Mouse (Mus musculus): ENCODE measurements around the gene Irf2bpl. TPM values are rescaled to one million over a fixed set of nuclear protein-coding genes. Genes with fewer than 3 reads are reported as not detected.

The Irf2bpl gene
- polyA plus RNA-seq, 1 experiment, result 32.7 TPM

DNA sequence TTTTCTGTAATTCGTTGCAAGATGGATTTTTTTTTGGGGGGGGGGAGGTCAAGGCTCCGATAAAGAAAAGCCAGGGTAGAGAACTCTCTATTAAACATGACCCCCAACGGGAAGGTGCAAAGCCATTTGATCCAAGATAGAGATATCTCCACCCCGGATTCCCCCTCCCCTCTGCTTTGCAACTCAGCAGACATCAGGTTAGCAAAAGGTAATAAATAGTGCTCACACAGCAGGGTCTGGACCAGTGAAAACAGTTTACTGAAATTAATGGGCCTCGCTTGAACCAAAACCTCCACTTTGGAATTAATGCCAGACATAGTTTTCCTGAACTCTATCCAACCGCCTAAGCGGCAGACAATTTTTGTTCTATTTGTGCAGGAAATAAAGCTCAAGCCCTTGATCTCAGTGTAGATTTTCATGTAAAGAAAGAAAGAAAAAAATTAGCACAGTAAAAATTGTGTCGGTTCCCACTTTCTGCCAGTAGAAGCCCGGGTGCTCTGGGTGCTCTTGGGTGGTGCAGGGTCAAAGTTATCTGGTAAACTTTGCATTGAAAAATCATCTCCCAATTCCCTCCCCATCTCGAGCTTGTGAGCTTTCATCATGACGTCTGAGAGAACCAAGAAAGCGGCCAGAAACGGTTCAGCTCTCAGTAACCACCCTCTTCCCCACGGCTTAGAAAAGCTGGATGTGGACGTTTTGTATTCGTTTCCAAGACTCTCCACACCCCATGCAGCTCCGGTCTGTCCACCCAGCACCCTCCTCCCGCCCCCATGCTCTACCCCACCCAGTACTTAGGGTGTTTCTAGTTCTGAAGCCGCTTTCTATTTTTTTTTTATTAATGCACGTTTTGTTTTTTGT is 9.0 kb upstream of the Irf2bpl start:
- Histone ChIP-seq H3K4me1 (peaks cover 92% of the 10 kb centered on the region), H3K4me3 (replicated peaks) (peak overlapping the region; percentile 93), H3K9me3 (no peaks in the 10 kb centered on the region), H3K36me3 (replicated peaks; ENCODE audit: low read length) (no peaks in the 10 kb centered on the region), H3K27me3 (replicated peaks) (no peaks in the 10 kb centered on the region)
- TF ChIP-seq GATA1 (IDR thresholded peaks at IDR 0.05; ENCODE audit: borderline replicate concordance, low read length) (no peak), FLI1 (IDR thresholded peaks at IDR 0.05; ENCODE audit: low read length) (no peak)

DNA sequence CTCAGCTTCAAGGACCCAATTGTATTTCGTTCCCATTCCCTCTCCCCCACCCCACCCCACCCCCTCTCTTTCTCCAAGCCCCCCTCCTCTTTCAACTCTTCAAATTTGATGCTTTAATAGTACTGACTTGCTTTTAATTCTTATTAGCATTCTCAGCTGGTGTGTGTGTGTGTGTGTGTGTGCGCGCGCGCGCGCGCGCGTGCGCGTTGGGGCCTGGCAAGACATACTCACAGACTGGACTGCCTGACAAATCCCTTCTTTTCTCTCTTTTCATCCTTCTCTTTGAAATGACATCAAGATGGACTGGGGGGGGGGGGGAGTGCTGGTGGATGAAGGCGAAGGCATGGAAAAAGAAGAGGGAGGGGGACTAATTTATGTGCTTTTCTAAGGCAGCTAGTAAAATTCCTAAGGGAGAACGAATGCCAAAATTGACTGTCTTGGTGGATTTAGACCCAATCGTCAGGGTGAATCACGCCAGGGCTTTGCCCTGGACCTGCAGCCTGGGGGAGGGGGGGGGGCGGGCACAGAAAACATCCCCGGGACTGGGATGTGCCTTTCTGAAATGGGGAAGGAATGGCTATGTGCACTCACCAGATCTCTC is 8.2 kb upstream of the Irf2bpl start:
- H3K4me3 ChIP-seq (replicated peaks), result peak overlapping the region; percentile 93
- H3K27me3 ChIP-seq (replicated peaks), result no peaks in the 10 kb centered on the region
- no peak for TF ChIP-seq FLI1 (IDR thresholded peaks at IDR 0.05; ENCODE audit: low read length)
- TF ChIP-seq GATA1 (IDR thresholded peaks at IDR 0.05; ENCODE audit: borderline replicate concordance, low read length), result no peak
- H3K36me3 ChIP-seq (replicated peaks; ENCODE audit: low read length), result no peaks in the 10 kb centered on the region
- peaks cover 92% of the 10 kb centered on the region for H3K4me1 ChIP-seq
- no peaks in the 10 kb centered on the region for H3K9me3 ChIP-seq

DNA sequence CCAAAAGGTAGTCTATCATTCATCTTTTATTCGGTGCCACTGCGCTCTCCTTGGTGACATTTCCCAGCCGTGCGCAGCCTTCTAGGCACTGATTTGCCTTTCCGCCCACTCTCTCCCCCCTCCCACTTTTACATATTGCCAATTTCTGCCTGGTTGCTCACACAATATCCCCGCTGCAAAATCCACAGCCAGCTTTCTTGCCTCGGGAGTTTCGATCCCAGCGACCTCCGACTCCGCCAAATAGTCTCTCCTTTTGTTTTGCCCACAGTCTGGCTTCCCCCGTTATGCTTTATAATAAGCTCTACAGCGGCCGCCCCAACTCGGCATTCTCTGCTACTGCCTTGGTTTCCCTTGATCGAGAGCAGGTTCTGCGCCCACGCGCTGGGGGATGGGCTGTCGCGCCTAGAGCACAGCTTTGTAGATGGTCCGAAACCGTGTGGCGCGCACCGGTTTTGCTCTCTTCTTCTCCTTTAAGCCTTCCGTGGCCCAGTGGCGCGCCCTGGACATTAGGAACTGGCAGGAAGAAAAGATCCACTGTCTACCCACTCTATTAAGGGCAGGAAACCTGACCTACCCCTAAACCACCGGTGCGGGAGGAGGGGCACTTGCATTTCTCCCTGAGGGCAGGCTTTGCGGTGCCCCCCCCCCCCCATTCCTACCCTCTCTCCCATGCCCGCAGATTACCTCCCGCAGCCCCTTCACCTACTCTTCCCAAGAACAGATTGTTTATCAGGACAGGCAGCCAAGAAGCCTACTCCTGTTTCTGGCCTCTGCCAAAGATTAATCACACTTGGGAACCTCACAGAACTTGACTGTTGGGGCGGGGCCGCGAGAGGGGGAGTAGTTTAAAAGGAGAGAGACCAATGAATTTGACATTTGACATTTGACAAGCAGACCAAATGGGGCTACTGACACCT is 7.4 kb upstream of the Irf2bpl start:
- no peaks in the 10 kb centered on the region for H3K9me3 ChIP-seq
- H3K4me3 ChIP-seq (replicated peaks), result peak overlapping the region; percentile 93
- no peaks in the 10 kb centered on the region for H3K36me3 ChIP-seq (replicated peaks; ENCODE audit: low read length)
- H3K27me3 ChIP-seq (replicated peaks), result no peaks in the 10 kb centered on the region
- TF ChIP-seq GATA1 (IDR thresholded peaks at IDR 0.05; ENCODE audit: borderline replicate concordance, low read length) (no peak), FLI1 (IDR thresholded peaks at IDR 0.05; ENCODE audit: low read length) (no peak)
- peaks cover 92% of the 10 kb centered on the region for H3K4me1 ChIP-seq

DNA sequence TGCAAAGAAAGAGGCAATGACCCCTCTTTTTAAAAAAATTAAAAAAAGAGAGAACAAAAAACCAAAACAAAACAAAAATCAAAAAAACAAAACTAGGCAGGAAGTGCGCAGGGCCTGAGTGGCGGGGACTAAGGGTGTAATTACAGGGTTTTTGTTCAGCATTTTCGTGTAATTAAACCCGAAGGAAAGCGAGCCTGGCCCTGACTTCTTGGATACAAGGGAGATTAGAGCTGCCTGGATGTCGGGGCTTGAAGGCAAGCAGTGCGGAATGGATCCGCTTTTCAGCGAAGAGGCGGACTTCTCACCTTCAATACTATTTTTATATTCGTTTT is 6.8 kb upstream of the Irf2bpl start:
- Histone ChIP-seq H3K36me3 (replicated peaks; ENCODE audit: low read length) (no peaks in the 10 kb centered on the region), H3K27me3 (replicated peaks) (no peaks in the 10 kb centered on the region), H3K4me1 (peaks cover 92% of the 10 kb centered on the region), H3K9me3 (no peaks in the 10 kb centered on the region), H3K4me3 (replicated peaks) (peak overlapping the region; percentile 93)
- TF ChIP-seq GATA1 (IDR thresholded peaks at IDR 0.05; ENCODE audit: borderline replicate concordance, low read length) (no peak), FLI1 (IDR thresholded peaks at IDR 0.05; ENCODE audit: low read length) (no peak)

DNA sequence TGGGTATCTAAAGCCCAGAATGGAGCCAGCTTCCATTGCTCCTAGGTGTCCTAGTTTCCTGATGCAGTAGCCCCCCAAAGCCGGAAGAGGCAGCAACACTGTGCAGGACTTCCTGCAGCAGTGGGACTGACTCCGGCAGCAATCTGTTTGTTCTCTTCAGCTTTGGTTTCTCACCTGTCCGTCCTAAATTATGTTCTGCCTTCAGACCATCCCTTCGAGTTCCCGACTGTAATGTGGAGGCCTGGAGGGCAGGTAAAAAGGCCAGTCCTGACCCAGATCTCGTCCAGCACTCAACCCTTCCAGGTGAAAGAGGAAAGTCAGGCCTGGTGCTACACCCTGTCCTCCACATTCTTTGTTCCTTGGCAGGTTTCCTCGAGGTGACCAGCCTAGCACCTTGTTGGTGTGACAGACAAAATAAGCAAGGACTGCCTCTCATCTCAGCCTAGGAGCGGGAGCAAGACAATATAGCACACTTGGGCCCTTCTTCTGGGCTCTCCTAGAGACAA is 6.3 kb upstream of the Irf2bpl start:
- H3K27me3 ChIP-seq (replicated peaks), result no peaks in the 10 kb centered on the region
- H3K4me3 ChIP-seq (replicated peaks), result peak overlapping the region; percentile 21
- no peaks in the 10 kb centered on the region for H3K9me3 ChIP-seq
- H3K36me3 ChIP-seq (replicated peaks; ENCODE audit: low read length), result no peaks in the 10 kb centered on the region
- TF ChIP-seq FLI1 (IDR thresholded peaks at IDR 0.05; ENCODE audit: low read length) (no peak), GATA1 (IDR thresholded peaks at IDR 0.05; ENCODE audit: borderline replicate concordance, low read length) (no peak)
- H3K4me1 ChIP-seq, result peaks cover 92% of the 10 kb centered on the region

DNA sequence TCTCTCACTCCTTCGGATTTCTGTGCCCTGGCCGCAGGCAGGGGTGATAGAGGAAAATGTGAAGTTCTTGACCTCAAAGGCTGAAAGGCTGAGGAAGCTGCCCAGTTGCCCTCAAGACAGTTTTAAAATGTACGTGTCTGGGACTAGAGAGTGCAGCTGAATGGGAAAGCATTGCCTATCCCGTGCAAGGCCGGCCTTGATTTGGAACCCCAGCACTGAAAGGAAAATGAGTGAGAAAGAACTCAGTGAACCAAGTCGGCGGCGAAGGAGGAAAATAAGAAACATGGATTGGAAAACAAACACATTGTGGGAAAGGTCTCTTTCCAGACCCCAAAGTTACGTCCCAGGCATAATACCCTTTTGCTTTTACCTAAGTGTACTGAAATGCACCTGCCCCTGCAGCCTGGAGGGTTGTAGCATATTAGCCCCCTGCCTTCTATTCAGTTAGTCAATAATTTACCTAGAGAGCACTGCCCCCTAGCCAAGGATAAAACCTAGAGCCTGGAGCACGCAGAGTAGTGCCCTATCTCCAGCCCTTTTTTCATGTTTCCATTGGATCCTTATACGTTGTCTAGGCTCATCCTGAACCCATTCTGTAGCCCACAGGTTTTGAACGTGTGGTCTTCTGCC is 5.6 kb upstream of the Irf2bpl start:
- Histone ChIP-seq H3K4me1 (peaks cover 92% of the 10 kb centered on the region), H3K27me3 (replicated peaks) (no peaks in the 10 kb centered on the region)

DNA sequence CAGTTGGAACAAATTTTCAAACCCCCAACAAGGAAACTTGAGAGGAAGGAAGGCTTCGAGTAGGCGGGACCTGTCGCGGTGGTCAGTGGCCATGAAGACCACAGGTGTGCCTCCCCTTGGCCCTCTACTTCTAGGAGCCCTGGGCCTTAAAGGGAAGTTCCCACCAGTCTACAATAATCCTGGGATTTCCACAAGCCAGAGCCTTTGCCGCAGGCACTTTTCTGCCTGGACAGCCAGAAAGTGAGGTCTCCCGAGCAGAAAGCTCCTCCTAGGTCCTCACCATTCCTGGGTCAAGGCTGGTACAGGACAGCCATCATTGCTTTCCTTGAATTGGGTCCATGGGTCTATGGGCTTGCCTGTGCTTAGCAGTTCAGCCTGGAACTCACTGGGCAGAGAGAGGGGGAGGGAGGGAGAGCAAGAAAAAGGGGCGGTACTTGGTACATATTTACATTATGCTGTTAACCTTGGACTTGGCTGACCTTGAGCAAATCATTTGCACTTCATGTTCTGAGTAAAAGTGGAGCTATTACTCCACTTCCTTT is 4.6 kb upstream of the Irf2bpl start:
- no peaks in the 10 kb centered on the region for H3K36me3 ChIP-seq (replicated peaks; ENCODE audit: low read length)
- H3K27me3 ChIP-seq (replicated peaks), result no peaks in the 10 kb centered on the region
- peaks cover 88% of the 10 kb centered on the region for H3K4me1 ChIP-seq
- no peaks in the 10 kb centered on the region for H3K9me3 ChIP-seq
- TF ChIP-seq GATA1 (IDR thresholded peaks at IDR 0.05; ENCODE audit: borderline replicate concordance, low read length) (no peak), FLI1 (IDR thresholded peaks at IDR 0.05; ENCODE audit: low read length) (no peak)
- H3K4me3 ChIP-seq (replicated peaks), result peak overlapping the region; percentile 90

More for the DNA sequence above, 5.6 kb upstream of the Irf2bpl start:
- Histone ChIP-seq H3K9me3 (no peaks in the 10 kb centered on the region), H3K4me3 (replicated peaks) (no peak overlapping the region), H3K36me3 (replicated peaks; ENCODE audit: low read length) (no peaks in the 10 kb centered on the region)
- TF ChIP-seq GATA1 (IDR thresholded peaks at IDR 0.05; ENCODE audit: borderline replicate concordance, low read length) (no peak), FLI1 (IDR thresholded peaks at IDR 0.05; ENCODE audit: low read length) (no peak)

DNA sequence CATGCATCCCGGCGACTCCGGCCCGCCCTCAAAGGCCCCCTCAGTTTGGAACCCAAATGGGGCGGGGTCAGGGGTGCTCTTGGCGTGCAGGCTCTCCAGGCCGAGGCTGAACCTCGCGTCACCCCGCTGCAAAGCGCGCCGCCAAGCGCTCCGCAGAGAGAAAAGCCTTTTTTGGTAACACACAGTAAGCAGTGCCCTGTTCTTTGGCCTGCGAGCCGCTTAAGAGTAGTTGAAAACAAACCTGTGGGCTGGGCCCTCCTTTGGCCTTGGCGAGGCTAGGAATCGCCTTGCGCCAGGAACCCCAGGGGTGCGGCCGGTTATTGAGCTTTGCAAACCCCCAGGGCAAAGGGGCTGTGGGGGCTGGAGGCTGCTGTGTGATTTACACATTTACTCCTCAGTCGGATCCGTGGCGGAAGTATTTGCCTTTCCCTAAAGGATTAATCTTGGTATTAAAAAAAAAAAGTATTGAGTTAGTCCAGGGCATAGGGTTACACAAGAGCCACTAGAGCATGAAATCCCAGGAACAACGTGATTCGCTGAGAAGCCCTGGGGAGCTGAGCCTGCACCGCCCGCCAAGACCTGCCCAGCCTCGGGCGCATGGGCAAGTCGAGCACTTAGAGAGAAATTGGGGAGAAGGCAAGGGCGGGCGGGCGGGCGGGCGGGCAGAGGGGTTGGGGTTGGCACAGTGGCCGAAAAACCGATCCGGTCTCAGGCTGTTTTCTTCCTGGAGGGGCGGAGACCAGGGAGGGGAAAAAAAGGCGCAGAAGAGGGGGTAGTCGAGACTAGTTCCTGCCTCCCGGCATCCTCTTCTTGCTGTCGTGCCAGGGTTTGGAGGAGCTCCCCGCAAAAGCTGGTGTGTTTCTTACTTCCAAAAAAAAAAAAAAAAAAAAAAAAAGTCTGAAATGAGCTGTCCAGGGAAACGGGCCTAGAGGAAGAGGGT is 3.8 kb upstream of the Irf2bpl start:
- Histone ChIP-seq H3K4me1 (peaks cover 87% of the 10 kb centered on the region), H3K27me3 (replicated peaks) (no peaks in the 10 kb centered on the region), H3K9me3 (no peaks in the 10 kb centered on the region), H3K36me3 (replicated peaks; ENCODE audit: low read length) (no peaks in the 10 kb centered on the region), H3K4me3 (replicated peaks) (peak overlapping the region; percentile 90)
- TF ChIP-seq FLI1 (IDR thresholded peaks at IDR 0.05; ENCODE audit: low read length) (no peak), GATA1 (IDR thresholded peaks at IDR 0.05; ENCODE audit: borderline replicate concordance, low read length) (no peak)

Data from megakaryocyte, embryonic 14.5 days (primary cell).